Mouse (Mus musculus) liver, embryonic 12.5 days (tissue): Measurements from ENCODE around the gene Psmd2. TPM values are rescaled to one million over a fixed set of nuclear protein-coding genes. Genes with fewer than 3 reads are reported as not detected.

Source experiments
- ATAC-seq: fragments of 200-750 bp; cut with Nextera tagmentation; 2 replicates; pipeline ENCODE4 v1.8.0; 2017; ENCODE audit warnings: moderate number of reproducible peaks, mild to moderate bottlenecking, moderate library complexity
- H3K27ac ChIP-seq: fragments of 300-500 bp; sonication (generic); 2 replicates; pipeline ENCODE4 v1.5.1; 2016; ENCODE audit warnings: mild to moderate bottlenecking
- H3K27me3 ChIP-seq: fragments of 300-500 bp; sonication (generic); replicated peaks from 2 replicates; pipeline ENCODE4 v1.6.1; 2016; ENCODE audit warnings: mild to moderate bottlenecking, moderate library complexity
- H3K36me3 ChIP-seq: fragments of 300-500 bp; sonication (generic); 2 replicates; pipeline ENCODE4 v1.6.1; 2016; ENCODE audit warnings: mild to moderate bottlenecking, moderate library complexity
- H3K4me1 ChIP-seq: fragments of 300-500 bp; sonication (generic); 2 replicates; pipeline ENCODE4 v1.6.1; 2016
- H3K4me2 ChIP-seq: fragments of 300-500 bp; sonication (generic); 2 replicates; pipeline ENCODE4 v1.6.1; 2016; ENCODE audit warnings: mild to moderate bottlenecking, moderate library complexity
- H3K4me3 ChIP-seq: fragments of 300-500 bp; sonication (generic); 2 replicates; pipeline ENCODE4 v1.5.1; 2016; ENCODE audit warnings: mild to moderate bottlenecking, moderate library complexity
- H3K9ac ChIP-seq: fragments of 300-500 bp; sonication (generic); 2 replicates; pipeline ENCODE4 v1.6.1; 2016; ENCODE audit warnings: mild to moderate bottlenecking, moderate library complexity
- H3K9me3 ChIP-seq: fragments of 300-500 bp; sonication (generic); replicated peaks from 2 replicates; pipeline ENCODE4 v1.6.1; 2016; ENCODE audit warnings: mild to moderate bottlenecking, moderate library complexity
- WGBS: fragments of 180-500 bp; shearing (Covaris S2); methylation state at CpG from one replicate; pipeline ENCODE4 v1.1.7; 2016; ENCODE audit not compliant: insufficient replicate concordance; 5-methylcytosine and 5-hydroxymethylcytosine counted together
- polyA plus RNA-seq: library from polyadenylated mRNA; unstranded; fragments of >200 nt; fragmentation: Nextera tagmentation; extraction: Ambion mirVana; gene quantifications from 2 replicates; pipeline ENCODE4 v1.2.1, GENCODE M21; 2016

Psmd2 gene
- polyA plus RNA-seq, 1 experiment from 2014 or later: 289 TPM

- Histone ChIP-seq H3K36me3 (peaks cover 29% of the 10 kb centered on the region), H3K27ac (peak overlapping the region; percentile 93), H3K4me3 (peak overlapping the region; percentile 99), H3K9me3 (no peaks in the 10 kb centered on the region), H3K27me3 (no peaks in the 10 kb centered on the region), H3K4me2 (peak overlapping the region; percentile 89), H3K9ac (peak overlapping the region; percentile 52; the same call in 1 of the 2 replicates), H3K4me1 (peaks cover 39% of the 10 kb centered on the region)
- WGBS: 17% methylated on average over 6 of the region's 6 CpGs
- no peak for ATAC-seq
These were observed 20.4 kb downstream of the Psmd2 start for GRCm38 (mm10) chr16:20671886-20672285.

DNA sequence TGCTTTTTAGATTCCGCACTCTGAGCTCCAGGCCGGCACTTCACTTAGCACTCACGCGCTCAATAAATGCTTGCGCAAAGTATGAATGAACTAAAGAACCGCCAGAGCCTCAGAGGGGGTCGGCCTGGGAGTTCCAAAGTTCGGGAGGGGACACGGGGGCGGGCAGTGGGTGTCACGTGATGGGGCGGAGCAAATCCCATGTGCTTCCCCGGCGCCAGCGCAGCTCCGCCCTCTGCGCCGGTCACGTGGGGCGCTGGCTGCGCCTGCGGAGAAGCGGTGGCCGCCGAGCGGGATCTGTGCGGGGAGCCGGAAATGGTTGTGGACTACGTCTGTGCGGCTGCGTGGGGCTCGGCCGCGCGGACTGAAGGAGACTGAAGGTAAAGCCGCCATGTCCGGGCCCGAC is 21.0 kb downstream of the Psmd2 start:
- Histone ChIP-seq H3K4me2 (peak overlapping the region; percentile 89), H3K36me3 (peaks cover 35% of the 10 kb centered on the region), H3K4me1 (peaks cover 45% of the 10 kb centered on the region), H3K27ac (peak overlapping the region; percentile 93), H3K27me3 (no peaks in the 10 kb centered on the region), H3K4me3 (peak overlapping the region; percentile 99), H3K9me3 (no peaks in the 10 kb centered on the region), H3K9ac (peak overlapping the region; percentile 99)
- WGBS: under 1% methylated on average over 38 of the region's 38 CpGs
- peak; percentile 84 for ATAC-seq

- H3K27ac ChIP-seq: peak overlapping the region; percentile 93
- H3K27me3 ChIP-seq: no peaks in the 10 kb centered on the region
- ATAC-seq: peak; percentile 69
- H3K9me3 ChIP-seq: no peaks in the 10 kb centered on the region
- under 1% methylated on average over 65 of the region's 78 CpGs for WGBS
- H3K4me1 ChIP-seq: peaks cover 51% of the 10 kb centered on the region
- peak overlapping the region; percentile 99 for H3K4me3 ChIP-seq
- H3K36me3 ChIP-seq: peaks cover 42% of the 10 kb centered on the region
- peak overlapping the region; percentile 89 for H3K4me2 ChIP-seq
- peak overlapping the region; percentile 99 for H3K9ac ChIP-seq
These were observed 21.7 kb downstream of the Psmd2 start for GRCm38 (mm10) chr16:20672965-20673705.

DNA sequence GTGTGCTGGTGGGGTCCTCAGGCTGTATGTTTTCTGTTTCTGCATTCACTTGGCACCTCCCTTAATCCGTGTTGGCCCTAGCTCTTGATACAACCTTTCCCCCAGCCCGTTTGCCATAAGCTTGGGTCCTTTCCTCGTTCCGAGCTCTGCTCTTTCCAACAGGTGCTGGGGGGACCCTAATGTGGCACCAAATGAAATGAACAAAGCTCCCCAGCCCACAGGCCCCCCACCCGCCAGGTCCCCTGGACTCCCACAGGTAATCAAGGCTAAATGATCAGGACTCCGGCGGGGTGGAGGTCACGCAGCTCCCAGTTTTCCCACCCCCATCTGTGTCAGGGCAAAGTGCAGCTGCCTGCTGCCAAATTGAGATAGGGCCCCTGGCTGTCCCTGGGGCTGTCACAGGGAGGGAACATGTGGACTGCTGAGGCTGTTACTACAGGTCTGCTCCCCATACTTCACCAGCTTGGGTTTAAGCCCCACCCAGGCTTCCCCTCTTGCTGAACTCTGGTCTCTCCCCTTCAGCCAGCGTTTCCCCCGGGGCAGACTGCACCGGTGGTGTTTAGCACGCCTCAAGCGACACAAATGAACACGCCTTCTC is 22.4 kb downstream of the Psmd2 start:
- 3% methylated on average over 14 of the region's 14 CpGs for WGBS
- Histone ChIP-seq H3K4me1 (peaks cover 57% of the 10 kb centered on the region), H3K9ac (peak overlapping the region; percentile 99), H3K4me2 (peak overlapping the region; percentile 89), H3K27me3 (no peaks in the 10 kb centered on the region), H3K9me3 (no peaks in the 10 kb centered on the region), H3K27ac (peak overlapping the region; percentile 93), H3K4me3 (peak overlapping the region; percentile 99), H3K36me3 (peaks cover 49% of the 10 kb centered on the region)
- peak; percentile 80 for ATAC-seq

- 79% methylated on average over 6 of the region's 6 CpGs for WGBS
- peak overlapping the region; percentile 99 for H3K4me3 ChIP-seq
These were observed 23.8 kb downstream of the Psmd2 start for GRCm38 (mm10) chr16:20675213-20675612.

GRCm38 (mm10) chr16:20676702-20677101 is 25.2 kb downstream of the Psmd2 start:
- Histone ChIP-seq H3K4me3 (no peak overlapping the region), H3K9ac (no peak overlapping the region), H3K4me2 (no peak overlapping the region), H3K4me1 (peaks cover 54% of the 10 kb centered on the region), H3K36me3 (peaks cover 77% of the 10 kb centered on the region), H3K27me3 (no peaks in the 10 kb centered on the region), H3K9me3 (no peaks in the 10 kb centered on the region), H3K27ac (no peak overlapping the region)
- 75% methylated on average over 4 of the region's 4 CpGs for WGBS
- ATAC-seq: no peak

More at GRCm38 (mm10) chr16:20675213-20675612, 23.8 kb downstream of the Psmd2 start:
- peak overlapping the region; percentile 93 for H3K27ac ChIP-seq
- peaks cover 57% of the 10 kb centered on the region for H3K4me1 ChIP-seq
- H3K36me3 ChIP-seq: peaks cover 63% of the 10 kb centered on the region
- H3K9ac ChIP-seq: peak overlapping the region; percentile 99
- no peaks in the 10 kb centered on the region for H3K27me3 ChIP-seq
- H3K4me2 ChIP-seq: peak overlapping the region; percentile 89
- ATAC-seq: no peak
- H3K9me3 ChIP-seq: no peaks in the 10 kb centered on the region

GRCm38 (mm10) chr16:20677380-20677779 is 25.9 kb downstream of the Psmd2 start:
- 82% methylated on average over 5 of the region's 5 CpGs for WGBS
- Histone ChIP-seq H3K4me1 (peaks cover 47% of the 10 kb centered on the region), H3K27me3 (no peaks in the 10 kb centered on the region), H3K27ac (peak overlapping the region; percentile 34; the same call in 1 of the 2 replicates), H3K9ac (0 out of 2 replicates have a peak overlapping the region, but pooled peaks have one; percentile 1), H3K4me2 (no peak overlapping the region), H3K9me3 (no peaks in the 10 kb centered on the region), H3K4me3 (no peak overlapping the region), H3K36me3 (peaks cover 84% of the 10 kb centered on the region)
- ATAC-seq: no peak

DNA sequence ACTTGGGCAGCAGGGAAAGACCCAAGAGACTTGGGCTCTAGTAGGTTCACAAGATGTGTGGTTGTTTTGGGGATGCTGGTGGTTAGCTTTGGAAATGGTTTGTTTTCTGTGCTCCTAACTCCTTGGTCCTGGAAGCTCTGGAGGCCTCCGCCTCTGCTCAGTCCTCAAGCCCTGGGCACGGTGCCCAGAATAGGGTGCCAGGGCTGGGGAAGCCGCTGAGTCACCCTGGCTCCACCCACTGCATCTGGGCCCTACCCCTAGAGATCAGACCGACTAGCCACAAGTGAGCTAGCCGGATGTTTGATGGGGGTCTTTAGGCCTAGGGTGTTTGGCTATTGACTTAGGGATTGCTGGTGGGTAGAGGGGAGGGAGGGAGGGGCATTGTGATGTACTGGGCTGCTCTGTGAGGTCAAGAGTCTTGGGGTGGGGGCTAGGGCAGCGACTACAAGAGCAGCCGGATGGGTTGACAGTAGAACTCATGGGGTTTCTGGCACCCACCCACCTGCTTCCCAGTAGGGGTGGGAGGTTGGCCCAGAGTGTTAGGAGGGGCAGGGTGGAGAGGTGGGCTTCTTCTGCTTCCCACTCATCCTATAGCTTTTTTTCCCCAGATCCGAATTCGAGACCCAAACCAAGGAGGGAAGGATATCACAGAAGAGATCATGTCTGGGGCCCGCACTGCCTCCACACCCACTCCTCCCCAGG is 26.7 kb downstream of the Psmd2 start:
- ATAC-seq: no peak
- H3K36me3 ChIP-seq: peaks cover 92% of the 10 kb centered on the region
- peak overlapping the region; percentile 34 for H3K27ac ChIP-seq
- H3K9ac ChIP-seq: 0 out of 2 replicates have a peak overlapping the region, but pooled peaks have one; percentile 1
- no peak overlapping the region for H3K4me2 ChIP-seq
- WGBS: 78% methylated on average over 10 of the region's 10 CpGs
- peaks cover 47% of the 10 kb centered on the region for H3K4me1 ChIP-seq
- no peak overlapping the region for H3K4me3 ChIP-seq
- no peaks in the 10 kb centered on the region for H3K27me3 ChIP-seq
- H3K9me3 ChIP-seq: no peaks in the 10 kb centered on the region

DNA sequence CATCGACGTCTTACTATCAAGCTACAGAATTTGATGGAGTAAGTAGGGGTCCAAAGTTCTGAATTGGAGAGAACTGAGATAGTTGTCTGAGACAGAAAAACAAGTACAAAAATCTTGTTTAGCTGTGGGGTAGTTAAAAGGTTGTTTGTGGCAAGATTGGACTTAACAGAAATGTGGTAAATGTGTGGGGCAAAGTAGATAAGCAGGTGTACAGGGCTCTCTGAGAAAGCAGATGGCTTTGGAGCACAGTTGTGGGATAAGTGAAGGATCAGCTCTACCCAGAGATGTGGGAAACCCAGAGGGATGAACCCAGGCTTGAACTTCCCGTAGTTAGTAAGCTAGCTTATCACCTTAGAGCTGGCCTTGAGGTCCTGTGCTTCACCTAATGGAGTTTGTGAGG is 39.3 kb downstream of the Psmd2 start:
- no peak for ATAC-seq
- no peak overlapping the region for H3K9ac ChIP-seq
- H3K27ac ChIP-seq: peak overlapping the region; percentile 23; the same call in 1 of the 2 replicates
- no peaks in the 10 kb centered on the region for H3K9me3 ChIP-seq
- H3K36me3 ChIP-seq: peaks cover 69% of the 10 kb centered on the region
- H3K4me3 ChIP-seq: no peak overlapping the region
- H3K4me2 ChIP-seq: no peak overlapping the region
- 56% methylated on average over 3 of the region's 3 CpGs for WGBS
- peaks cover 24% of the 10 kb centered on the region for H3K27me3 ChIP-seq
- peaks cover 67% of the 10 kb centered on the region for H3K4me1 ChIP-seq

DNA sequence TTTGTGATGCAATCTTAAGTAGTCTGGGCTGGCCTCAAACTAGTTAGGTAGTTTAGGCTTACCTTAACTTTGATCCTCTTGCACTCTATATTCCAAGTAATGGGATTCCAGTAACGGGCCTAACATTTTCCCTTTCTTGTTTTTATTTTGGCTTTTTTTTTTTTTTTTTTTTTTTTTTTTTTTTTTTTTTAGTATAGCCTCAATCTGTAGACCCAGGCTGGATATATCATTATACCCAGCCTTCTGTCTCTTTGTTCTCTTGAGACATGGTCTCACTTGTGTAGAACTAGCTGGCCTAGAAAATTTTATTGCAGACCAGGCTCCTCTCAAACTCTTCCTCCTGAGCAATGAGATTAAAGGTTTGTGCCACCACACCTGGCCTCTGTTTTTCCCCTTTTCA is 40.2 kb downstream of the Psmd2 start:
- Histone ChIP-seq H3K4me3 (no peak overlapping the region), H3K27me3 (peaks cover 32% of the 10 kb centered on the region), H3K36me3 (peaks cover 60% of the 10 kb centered on the region), H3K4me1 (peaks cover 73% of the 10 kb centered on the region), H3K9ac (no peak overlapping the region), H3K9me3 (no peaks in the 10 kb centered on the region), H3K4me2 (no peak overlapping the region), H3K27ac (no peak overlapping the region)
- no peak for ATAC-seq
- 74% methylated on average over 1 of the region's 1 CpGs for WGBS

DNA sequence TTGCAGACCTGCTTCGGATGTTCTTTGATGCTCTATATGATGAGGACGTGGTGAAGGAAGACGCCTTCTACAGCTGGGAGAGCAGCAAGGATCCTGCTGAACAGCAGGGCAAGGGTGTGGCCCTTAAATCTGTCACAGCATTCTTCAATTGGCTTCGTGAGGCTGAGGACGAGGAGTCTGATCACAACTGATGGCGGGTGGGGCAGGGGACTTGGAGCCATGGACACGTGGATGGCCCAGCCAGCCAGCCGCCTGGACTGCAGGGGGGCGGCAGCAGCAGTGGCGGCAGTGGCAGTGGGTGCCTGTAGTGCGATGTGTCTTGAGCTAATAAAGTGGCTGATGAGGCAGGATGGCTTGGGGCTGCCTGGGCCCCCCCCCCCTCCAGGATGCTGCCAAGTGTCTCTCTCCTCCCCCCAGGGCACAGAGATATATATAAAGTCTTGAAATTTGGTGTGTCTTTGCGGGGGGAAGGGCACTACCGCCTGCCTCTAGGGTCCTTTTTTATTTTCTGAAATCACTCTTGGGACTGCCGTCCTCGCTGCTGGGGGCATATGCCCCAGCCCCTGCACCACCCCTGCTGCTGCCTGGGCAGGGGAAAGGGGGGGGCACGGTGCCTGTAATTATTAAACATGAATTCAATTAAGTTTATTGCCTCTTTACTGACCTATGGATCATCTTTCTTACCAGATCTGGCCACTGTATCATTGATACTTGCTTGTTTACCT is 41.0 kb downstream of the Psmd2 start:
- Histone ChIP-seq H3K9ac (no peak overlapping the region), H3K4me2 (peak overlapping the region; percentile 98), H3K9me3 (no peaks in the 10 kb centered on the region), H3K36me3 (peaks cover 52% of the 10 kb centered on the region), H3K27me3 (peaks cover 40% of the 10 kb centered on the region), H3K4me1 (peaks cover 73% of the 10 kb centered on the region), H3K27ac (peak overlapping the region; percentile 49; the same call in 1 of the 2 replicates), H3K4me3 (peak overlapping the region; percentile 70)
- WGBS: 59% methylated on average over 16 of the region's 16 CpGs
- ATAC-seq: no peak
